Mouse (Mus musculus): Measurements from ENCODE around the gene Abcc1.

DNA sequence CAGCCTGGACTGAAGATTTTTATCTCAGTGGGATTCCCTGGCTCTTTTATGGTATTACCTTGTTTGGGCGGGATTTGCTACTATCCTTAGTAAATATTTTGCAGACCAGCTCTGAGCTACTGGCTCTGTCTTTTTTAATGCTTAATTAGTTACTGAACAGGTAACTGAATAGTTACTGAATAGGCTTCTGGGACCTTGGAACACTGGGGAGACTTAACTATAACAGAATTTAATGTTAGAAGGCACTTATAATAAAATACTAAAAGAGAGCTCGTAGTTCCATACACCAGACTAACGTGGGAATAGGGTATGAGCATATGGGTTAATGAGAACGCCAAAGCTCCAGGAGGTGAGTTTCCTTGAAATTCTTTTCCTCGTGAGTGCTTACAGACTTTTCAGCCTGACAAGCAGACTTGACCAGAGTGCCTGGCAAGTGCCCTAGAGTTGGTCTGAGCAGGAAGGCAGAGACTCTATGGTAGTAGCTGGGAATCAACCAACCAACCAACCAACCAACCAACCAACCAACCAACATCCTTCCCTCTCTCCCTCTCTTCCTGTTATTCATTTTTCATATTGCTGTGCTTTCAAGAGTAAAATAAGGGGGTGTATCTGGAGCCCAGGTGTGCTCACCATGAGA lies 59.3 kb downstream of the Abcc1 start:
- TF ChIP-seq CTCF (IDR thresholded peaks at IDR 0.05; ENCODE audit: insufficient read depth, low read length) (no peak), POLR2A (IDR thresholded peaks at IDR 0.05; ENCODE audit: borderline replicate concordance, extremely low read depth, low read depth, low read length) (no peak)
